Mouse (Mus musculus) spleen, postnatal 14 days (tissue): ENCODE measurements around the gene Clec2g.
A peak's percentile ranks its signal among the peaks of the same experiment; 100 is the strongest.
"Not testable (repeated sequence)": the region's sequence is repeated elsewhere in the genome, so short reads cannot be mapped to it uniquely, and the experiment has no call there.

Experiments used
- DNase-seq, 2 experiments: peaks; one replicate each; pipeline ENCODE4 v3.0.0; 2021 to 2022; ENCODE audit warnings: low spot score in 2 of 2

Gene Clec2g

DNA sequence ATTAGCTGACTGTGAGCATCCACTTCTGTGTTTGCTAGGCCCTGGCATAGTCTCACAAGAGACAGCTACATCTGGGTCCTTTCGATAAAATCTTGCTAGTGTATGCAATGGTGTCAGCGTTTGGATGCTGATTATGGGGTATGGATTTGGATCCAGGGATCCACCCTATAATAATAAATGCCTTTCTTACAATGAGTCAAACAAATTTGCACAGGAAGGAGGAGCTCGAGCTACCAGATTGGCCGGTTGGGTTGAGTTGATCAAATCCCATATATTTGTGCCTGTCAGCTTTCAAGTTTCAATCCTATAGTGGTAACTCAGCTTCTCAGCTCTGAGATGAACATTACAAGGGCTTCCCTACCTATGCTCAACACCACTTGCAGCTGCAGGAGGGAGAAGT, at the start of gene Clec2g:
Clec2g (plus strand) TSS at position 301 of the 400 bp plus-strand sequence.
- DNase-seq = not testable (repeated sequence)

DNA sequence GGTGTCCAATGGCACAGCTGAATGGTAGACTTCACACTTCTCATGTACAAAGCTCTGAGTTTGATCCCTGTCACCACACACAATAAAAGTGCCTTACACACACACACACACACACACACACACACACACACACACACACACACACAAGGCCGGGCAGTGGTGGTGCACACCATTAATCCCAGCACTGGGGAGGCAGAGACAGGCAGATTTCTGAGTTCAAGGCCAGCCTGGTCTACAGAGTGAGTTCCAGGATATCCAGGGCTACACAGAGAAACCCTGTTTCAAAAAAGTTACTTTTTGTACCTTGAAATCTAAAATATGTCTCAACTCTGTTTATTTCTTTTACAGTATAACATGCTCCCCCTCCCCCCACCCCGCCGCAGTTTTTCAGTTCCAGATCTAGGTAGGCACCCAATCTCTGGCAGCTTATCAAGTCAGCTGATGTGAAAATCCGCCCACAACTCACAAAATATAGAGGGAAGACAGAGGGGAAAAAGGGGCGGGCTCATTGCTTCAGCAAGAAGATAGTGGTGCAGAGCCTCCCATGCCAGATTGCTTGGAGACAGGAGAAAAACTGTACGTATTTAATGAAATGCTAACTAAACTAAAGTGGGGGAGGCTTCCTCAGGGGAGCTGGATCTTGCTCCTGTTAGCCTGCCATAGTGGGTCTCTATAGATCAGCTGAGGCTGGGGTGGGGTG, 46.9 kb upstream of the Clec2g start, which contains the start of gene Clec2i:
Clec2i (plus strand) TSS at position 498 of the 700 bp plus-strand sequence.
- peak in 1 of 2 experiments; percentile 32 for DNase-seq

DNA sequence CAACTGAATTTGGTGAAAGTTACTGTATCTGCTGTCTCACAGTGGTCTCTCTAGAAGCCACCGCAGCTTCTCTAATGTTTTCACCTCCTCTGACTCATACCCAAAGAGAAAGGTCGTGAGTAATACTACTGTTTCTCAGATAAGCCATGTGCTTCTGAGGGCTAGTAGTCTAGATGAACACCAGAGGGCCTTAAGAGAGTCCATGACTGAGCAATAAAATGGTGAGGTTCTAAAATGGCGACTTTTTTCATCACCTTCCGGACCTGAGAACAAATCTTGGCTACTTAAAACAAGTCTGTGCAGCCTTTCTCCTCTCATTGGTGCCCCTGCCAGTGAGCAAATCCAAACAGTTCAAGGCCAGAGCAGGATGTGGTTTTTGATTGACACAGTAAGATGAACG, 45.3 kb upstream of the Clec2g start:
- DNase-seq = peak in 1 of 2 experiments; percentile 19

DNA sequence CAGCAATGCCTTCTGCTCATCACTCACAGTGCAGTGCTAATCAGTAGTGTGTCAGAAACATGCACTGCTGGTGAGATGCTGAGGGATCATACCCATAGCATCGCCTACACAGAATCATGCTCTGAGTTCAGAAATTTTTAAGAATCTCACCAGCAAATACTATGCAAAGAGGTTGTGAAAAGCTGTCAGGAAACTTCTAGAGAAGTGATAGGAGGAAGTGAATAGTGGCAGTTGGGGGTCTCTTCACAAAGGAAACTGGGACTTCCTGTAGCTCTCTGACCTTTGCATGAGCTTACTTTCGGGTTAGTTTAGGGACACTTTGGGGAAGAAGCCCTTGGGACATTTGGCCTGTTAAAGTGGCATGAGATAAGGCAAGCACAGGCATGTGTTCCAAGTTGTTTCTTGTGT, 43.2 kb upstream of the Clec2g start, which contains the start of gene BC035044:
BC035044 (minus strand) TSS at position 179 of the 408 bp plus-strand sequence.
- peak in 1 of 2 experiments; percentile 13 for DNase-seq

DNA sequence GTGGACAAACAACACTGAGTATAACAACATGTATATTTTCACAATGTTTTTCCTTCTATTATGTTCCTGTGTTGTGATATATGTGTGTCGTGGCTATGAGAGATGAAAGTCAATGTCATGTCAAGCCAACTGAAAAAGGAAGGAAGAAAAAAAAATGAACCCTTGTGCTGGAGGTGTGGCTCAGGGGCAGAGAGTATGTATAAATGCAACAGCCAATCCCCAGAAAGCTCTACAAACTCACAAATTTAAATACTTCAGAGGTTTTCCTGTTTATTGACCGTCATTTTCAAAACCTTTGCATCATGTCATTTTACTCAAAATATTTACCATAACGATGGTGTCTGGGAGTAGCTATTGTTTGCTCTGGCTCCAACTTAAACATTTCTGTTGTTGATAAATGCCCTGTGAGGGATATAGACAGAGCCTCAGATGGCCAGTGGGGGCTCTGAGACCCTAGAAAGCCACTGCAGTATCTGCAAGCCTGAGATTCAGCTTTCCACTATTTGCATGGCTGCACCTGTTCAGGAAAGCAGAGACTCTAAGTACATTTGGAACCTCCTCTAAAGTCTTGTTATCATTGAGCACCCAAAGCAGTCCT, 38.7 kb upstream of the Clec2g start:
- no peak for DNase-seq

DNA sequence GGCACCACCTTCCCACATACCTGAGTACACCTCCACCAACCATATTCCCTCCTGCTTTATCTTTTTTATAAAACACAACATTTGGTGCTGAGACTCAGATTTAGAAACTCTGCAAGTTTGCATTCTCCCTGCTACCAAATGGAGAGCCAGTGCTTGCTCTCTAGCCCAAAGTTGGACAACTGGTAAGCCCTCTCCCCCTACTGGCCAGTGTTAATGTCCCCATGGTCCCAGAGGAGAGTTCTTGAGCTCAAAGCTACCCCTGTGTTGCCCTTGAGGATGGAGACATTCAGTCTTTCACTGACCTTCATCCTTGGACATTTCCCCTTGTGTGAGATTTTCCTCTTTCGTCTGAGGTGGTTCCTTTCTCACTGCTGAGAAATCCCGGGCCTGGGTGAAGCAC, 34.1 kb upstream of the Clec2g start:
- DNase-seq = no peak

DNA sequence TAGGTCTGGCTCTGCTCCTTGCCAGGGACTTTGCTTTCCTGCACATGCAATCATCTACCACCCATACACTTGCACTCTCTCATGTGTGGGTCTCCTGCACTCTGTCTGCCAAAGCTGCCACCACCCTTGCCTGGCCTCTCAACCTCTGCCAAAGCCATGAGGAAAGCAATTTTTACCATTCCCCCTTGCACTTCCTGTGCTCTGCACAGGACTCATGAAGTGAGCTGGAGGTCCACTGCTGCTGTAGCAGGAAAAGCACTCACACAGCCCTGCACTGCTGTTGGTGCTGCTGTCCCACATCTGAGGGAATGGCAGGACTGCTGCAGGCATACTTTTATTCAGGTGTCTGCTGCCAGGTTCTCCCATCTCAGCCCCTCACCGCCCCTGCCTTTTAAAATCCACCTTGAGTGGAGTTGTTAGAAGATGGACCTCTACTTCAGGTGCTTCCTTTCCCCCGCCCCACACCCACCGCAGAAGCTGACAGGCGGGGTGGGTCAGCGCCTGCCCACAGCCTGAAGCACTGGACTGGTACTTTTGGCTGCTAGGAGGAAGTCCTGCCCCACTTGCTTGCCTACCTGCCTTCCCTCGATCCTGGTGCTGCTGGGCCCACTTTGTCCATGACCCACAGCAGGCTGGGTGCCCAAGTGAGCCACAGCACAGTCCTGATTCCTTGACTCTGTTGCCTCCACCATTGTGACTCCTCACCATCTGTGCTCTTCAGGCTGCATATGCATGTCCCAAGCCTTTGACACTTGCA, 33.2 kb upstream of the Clec2g start:
- not testable (repeated sequence) for DNase-seq

DNA sequence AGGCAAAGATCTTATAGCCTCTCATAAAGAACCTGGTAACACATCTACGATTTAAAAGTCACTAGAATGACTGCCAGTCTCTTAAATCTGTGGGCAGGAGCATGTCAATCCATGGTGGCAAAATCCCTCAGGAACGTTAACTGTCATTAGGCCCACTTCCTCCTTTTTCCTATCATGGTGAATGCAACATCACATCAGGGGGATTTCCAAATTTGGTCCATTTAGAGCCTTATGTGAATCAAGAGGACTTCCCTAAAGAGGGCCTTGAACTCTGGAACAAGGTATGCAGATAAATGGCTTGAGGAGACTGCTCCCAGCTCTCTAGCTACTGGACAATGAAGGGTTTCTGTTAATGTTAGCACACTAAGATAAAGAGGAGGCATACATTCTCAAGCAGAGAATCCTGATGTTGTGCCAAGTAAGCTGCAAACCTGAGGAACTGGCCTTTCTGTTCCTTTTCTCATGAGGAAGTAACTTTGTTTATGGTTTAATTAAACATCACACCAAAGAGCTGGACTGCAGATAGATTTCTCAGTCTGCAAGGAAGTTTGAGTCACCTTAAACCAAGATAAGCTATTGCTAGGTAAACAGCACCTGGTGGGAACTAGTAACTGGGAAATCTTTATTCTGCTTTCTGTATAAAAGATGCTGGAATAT, 20.5 kb upstream of the Clec2g start:
- no peak for DNase-seq

DNA sequence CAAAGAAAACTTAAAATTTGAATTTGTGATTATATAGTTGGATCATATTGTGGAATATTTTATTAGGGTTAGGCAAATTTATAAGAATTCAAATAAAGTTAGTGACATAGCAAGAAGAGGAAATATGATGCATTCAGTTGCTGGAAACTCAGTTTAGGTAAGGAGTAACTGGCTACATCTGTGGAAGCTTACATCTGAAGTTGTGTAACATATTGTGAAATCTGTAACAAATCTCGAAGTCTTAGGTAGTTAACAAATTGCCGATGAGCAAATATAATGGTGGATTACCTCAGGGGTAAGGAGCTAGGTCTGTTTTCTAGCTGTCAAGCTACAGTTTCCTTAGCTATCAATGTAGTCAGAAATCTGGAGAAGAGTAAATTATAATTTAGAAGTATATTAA, 16.9 kb upstream of the Clec2g start:
- DNase-seq = no peak

DNA sequence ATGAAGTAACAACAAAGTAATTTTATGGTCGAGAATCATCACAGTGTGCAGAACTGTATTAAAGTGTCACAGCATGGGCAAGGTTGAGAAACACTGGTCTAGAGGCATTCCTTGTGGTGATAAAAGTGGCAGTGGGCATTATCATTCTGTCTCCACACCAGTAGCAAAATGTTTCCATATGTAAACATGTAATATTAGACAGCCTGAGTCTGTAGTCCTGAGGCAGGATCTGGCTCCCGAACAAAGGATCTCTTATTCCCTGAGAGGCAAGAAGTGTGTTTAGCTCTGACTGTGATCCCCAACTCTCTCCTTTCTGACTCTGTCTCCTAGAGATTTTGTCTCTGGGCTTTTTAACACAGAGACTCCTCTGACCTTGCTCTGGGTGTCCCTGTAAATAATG, 1.1 kb upstream of the Clec2g start:
- DNase-seq = no peak

DNA sequence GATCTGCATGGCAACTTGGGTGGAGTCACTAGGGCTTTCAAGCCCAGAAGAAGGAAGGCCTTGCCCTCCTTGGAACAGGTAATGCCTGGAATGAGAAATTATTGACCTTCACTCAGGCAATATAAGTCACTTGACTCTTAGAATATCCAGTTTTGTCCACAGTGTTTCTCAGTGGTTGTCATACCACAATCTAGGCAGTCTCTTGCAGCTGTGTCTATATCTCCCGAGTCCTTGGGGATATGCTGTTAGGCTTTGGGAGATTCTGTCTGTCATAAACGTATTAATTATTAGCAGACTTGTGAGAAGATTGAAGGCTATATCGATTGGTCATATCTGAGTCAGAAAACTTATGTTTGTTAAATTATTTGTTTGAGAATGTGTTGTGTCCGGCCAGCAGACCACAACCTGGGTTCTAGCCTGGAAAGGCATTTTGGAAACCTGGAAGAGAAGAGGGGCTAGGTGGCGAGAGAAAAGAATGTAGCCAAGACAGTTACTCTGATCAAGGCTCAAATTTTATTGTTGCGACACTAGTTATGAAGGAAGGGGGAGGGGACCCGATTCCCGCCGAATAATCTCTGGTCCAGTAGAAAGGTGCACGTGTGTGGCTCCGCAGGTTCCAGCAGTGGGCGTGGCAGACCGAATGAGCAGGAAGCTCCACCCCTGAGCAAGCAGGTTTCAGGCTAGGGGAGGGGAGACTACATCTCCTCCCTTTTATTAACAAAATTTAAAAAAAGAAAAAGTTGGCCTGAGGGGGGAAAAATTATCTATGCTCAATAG, 1.9 kb downstream of the Clec2g start:
- not testable (repeated sequence) for DNase-seq

DNA sequence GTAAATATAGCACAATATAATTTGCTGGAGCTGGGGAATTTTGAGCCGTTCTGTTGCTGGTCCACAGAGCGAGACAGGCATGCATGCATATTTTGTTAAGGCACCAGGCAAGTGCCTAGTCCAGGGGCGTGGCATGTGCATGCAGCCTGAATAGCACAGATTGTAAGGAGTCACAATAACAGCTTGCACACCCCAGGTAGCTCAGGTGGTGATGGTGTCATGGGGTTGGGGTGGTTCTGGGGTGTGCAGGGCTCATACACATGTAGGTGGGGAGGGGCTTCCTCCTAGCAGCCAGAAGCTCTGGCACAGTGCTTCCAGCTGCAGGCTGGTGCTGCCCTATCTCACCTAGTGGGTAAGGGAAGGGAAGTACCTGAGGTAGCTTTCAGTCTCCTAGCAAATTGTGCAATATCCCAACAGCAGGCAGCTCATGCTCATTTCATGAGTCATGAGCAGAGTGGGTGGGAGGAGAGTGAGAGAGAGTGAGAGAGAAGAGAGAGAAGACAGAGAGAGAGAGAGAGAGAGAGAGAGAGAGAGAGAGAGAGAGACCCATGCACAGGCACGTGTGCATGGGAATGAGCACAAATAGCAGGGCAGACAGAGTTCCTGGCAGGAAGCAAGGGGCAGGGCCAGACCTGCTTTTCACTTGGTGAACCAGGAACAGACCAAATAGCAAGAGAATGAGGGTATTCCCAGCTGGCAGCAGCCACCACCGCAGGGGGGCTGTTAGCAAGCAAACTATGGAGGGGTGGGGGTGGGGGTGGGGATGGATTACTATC, 7.7 kb downstream of the Clec2g start:
- no peak for DNase-seq

DNA sequence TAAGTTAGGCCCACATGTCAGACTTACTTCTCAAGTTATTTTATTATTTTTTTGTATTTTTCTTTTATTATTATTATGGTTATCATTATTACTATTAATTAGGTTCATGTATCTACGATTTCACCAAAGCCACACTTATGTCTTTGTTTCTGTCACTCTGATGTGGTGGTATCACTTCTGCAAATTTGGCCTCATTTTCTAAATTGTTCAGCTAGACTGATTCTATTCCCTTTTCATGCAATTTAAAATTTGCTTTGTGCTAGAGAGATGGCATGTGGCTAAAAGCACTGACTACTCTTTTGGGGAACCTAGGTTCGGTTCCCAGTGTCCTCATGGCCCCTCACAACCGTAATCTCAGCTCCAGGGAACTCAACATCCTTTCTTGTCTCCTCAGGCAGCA, 11.4 kb downstream of the Clec2g start:
- no peak for DNase-seq

DNA sequence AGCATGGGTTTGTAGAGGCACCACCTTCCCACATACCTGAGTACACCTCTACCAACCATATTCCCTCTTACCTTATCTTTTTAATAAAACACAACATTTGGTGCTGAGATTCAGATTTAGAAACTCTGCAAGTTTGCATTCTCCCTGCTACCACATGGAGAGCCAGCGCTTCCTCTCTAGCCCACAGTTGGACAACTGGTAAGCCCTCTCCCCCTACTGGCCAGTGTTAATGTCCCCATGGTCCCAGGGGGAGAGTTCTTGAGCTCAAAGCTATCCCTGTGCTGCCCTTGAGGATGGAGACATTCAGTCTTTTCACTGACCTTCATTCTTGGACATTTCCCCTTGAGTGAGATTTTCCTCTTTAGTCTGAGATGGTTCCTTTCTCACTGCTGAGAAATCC, 26.9 kb downstream of the Clec2g start:
- DNase-seq = no peak

DNA sequence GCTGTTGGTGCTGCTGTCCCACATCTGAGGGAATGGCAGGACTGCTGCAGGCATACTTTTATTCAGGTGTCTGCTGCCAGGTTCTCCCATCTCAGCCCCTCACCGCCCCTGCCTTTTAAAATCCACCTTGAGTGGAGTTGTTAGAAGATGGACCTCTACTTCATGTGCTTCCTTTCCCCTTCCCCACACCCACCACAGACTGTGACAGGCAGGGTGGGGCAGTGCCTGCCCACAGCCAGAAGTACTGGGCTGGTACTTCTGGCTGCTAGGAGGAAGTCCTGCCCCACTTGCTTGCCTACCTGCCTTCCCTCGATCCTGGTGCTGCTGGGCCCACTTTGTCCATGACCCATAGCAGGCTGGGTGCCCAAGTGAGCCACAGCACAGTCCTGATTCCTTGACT, 27.9 kb downstream of the Clec2g start:
- not testable (repeated sequence) for DNase-seq

DNA sequence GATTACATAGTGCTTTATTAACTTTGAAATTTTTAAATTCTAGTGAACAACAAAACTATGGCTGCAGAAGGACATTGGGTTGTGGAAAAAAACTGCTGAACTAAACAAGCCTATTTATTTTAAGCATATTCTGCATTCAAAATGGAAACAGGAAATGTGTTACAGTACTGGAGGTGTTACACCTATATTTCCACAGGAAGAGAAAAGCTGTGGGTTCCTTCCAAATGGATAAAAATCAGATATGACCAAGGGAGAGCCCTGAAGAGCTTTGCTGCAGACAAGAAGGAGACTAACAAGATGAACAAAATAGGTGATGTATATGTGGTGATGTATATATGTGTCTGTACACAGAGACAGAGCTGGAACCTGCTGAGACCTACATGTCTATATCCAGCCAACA, 30.3 kb downstream of the Clec2g start:
- DNase-seq = no peak

DNA sequence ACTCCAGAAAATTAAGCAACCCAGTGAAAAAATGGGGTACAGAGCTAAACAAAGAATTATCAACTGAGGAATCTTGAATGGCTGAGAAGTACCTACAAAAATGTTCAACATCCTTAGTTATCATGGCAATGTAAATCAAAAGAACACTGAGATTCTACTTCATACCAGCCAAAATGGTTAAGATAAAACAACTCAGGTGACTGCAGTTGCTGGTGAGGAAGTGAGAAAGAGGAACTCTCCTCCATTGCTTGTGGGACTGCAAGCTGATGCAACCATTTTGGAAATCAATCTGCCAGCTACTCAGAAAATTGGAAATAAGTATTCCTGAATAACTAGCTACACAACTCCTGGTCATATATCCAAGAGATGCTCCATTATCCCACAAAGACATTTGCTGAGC, 34.3 kb downstream of the Clec2g start:
- no peak for DNase-seq

DNA sequence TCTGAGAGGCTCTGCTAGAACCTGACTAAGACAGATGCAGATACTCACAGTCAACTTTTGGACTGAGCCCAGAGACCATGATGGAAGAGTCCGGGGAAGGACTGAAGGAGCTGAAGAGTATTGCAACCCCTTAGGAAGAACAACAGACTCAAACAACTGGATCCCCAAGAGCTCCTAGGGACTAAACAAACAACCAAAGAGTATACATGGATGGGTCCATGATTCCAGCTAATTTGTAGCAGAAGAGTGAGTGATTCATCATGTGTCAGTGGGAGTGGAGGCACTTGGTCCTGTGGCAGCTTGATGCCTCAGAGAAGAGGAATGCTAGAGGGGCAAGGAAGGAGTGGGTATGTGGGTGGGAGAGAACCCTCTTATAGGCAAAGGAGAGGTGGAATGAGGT, 35.6 kb downstream of the Clec2g start:
- no peak for DNase-seq

DNA sequence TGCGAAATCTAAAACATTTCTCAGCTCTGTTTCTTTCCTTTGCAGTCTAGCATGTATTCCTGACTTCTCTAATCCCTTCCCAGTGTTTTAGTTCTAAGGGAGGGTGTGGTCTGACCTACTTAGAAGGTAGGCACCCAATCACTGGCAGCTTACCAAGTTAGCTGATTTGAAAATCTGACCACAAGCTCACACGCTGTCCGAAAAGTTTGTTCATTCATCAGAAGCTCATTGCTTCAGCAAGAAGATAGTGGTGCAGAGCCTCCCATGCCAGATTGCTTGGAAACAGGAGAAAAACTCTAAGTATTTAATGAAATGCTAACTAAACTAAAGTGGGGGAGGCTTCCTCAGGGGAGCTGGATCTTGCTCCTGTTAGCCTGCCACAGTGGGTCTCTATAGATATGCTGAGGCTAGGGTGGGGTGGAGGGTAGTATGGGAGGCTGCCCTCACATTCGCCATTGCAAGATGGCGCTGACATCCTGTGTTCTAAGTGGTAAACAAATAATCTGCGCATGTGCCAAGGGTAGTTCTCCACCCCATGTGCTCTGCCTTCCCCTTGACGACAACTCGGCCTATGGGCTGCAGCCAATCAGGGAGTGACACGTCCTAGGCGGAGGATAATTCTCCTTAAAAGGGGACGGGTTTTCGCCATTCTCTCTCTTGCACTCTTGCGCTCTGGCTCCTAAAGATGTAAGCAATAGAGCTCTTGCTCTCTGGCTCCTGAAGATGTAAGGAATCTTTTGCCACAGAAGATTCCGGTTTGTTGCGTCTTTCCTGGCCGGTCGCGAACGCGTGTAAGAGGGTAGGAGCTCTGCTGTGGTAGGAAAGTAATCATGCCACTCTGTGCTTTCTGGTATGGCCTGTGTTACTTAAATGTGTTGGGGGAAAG, 36.6 kb downstream of the Clec2g start:
- not testable (repeated sequence) for DNase-seq
